Mouse (Mus musculus) kidney, embryonic 14.5 days (tissue): Measurements from ENCODE around the gene Tgfbrap1. TPM values are rescaled to one million over a fixed set of nuclear protein-coding genes. Genes with fewer than 3 reads are reported as not detected.

ENCODE experiments used
- ATAC-seq: fragments of 200-750 bp; cut with Nextera tagmentation; 2 replicates; pipeline ENCODE4 v1.8.0; 2017; ENCODE audit warnings: moderate number of reproducible peaks, mild to moderate bottlenecking, moderate TSS enrichment, moderate library complexity; ENCODE audit not compliant: low FRiP score, low TSS enrichment
- H3K27ac ChIP-seq: fragments of 300-500 bp; sonication (generic); 2 replicates; pipeline ENCODE4 v1.5.1; 2014; ENCODE audit warnings: low read depth, mild to moderate bottlenecking, low read length, moderate library complexity, mixed read lengths
- H3K27me3 ChIP-seq: fragments of 300-500 bp; sonication (generic); 2 replicates; pipeline ENCODE4 v1.6.1; 2014; ENCODE audit warnings: mild to moderate bottlenecking, low read length; ENCODE audit not compliant: control insufficient read depth, insufficient read depth
- H3K36me3 ChIP-seq: fragments of 300-500 bp; sonication (generic); 2 replicates; pipeline ENCODE4 v1.6.1; 2014; ENCODE audit warnings: low read length, mixed read lengths; ENCODE audit not compliant: control insufficient read depth, insufficient read depth
- H3K4me1 ChIP-seq: fragments of 300-500 bp; sonication (generic); 2 replicates; pipeline ENCODE4 v1.6.1; 2014; ENCODE audit warnings: low read length, mixed read lengths; ENCODE audit not compliant: control insufficient read depth, insufficient read depth
- H3K4me2 ChIP-seq: fragments of 300-500 bp; sonication (generic); replicated peaks from 2 replicates; pipeline ENCODE4 v1.6.1; 2014; ENCODE audit warnings: low read depth, mild to moderate bottlenecking, low read length
- H3K4me3 ChIP-seq: fragments of 300-500 bp; sonication (generic); 2 replicates; pipeline ENCODE4 v1.5.1; 2014; ENCODE audit warnings: mild to moderate bottlenecking, low read length
- H3K9ac ChIP-seq: fragments of 300-500 bp; sonication (generic); 2 replicates; pipeline ENCODE4 v1.6.1; 2014; ENCODE audit warnings: low read depth, mild to moderate bottlenecking, low read length, moderate library complexity
- H3K9me3 ChIP-seq: fragments of 300-500 bp; sonication (generic); 2 replicates; pipeline ENCODE4 v1.6.1; 2016; ENCODE audit warnings: low read length; ENCODE audit not compliant: control insufficient read depth
- WGBS: fragments of 180-500 bp; shearing (Covaris S2); extraction: QIAGEN DNeasy Blood & Tissue Kit; methylation state at CpG from one replicate; pipeline ENCODE4 v1.1.7; 2014; 5-methylcytosine and 5-hydroxymethylcytosine counted together
- microRNA-seq: library from miRNA; unstranded; fragments of <30 nt; microRNA quantifications from one replicate; pipeline ENCODE4, GENCODE M21; 2016
- polyA plus RNA-seq: library from polyadenylated mRNA; unstranded; fragments of >200 nt; fragmentation: Nextera tagmentation; extraction: Ambion mirVana; gene quantifications from 2 replicates; pipeline ENCODE4 v1.2.1, GENCODE M21; 2014

The Tgfbrap1 gene
- polyA plus RNA-seq, 1 experiment from 2014 or later: 13.6 TPM

- Histone ChIP-seq H3K4me2 (no peak overlapping the region), H3K27ac (no peak overlapping the region), H3K4me3 (no peak overlapping the region), H3K9me3 (no peaks in the 10 kb centered on the region), H3K27me3 (no peaks in the 10 kb centered on the region), H3K36me3 (no peaks in the 10 kb centered on the region), H3K9ac (no peak overlapping the region), H3K4me1 (no peaks in the 10 kb centered on the region)
- ATAC-seq: no peak
- WGBS: 88% methylated on average over 4 of the region's 4 CpGs
These were observed 88.0 kb downstream of the Tgfbrap1 start for GRCm38 (mm10) chr1:43010461-43010860.

DNA sequence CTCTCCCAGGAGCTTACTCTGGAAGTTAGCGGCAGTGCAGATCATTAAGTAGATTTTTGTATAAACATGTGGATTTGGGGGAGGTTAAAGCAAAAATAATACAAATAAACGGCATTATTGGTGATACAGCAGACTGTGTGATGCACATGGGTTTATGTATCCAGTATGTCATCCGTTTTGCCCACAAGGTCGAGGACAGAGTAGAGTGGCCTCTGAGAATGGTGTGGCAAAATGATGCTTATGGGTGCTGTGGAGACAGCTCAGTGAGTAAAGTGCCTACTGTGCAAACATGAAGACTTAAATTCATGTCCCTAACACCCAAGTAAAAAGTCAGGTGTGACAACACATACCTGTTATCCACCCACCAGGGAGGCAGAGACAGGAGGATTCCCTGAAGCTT lies 91.9 kb downstream of the Tgfbrap1 start:
- no peak overlapping the region for H3K9ac ChIP-seq
- H3K27me3 ChIP-seq: no peaks in the 10 kb centered on the region
- ATAC-seq: no peak
- H3K9me3 ChIP-seq: no peaks in the 10 kb centered on the region
- H3K4me3 ChIP-seq: no peak overlapping the region
- no peak overlapping the region for H3K4me2 ChIP-seq
- H3K36me3 ChIP-seq: no peaks in the 10 kb centered on the region
- H3K4me1 ChIP-seq: no peaks in the 10 kb centered on the region
- H3K27ac ChIP-seq: no peak overlapping the region
- 88% methylated on average over 4 of the region's 4 CpGs for WGBS

GRCm38 (mm10) chr1:43006051-43006514 lies 92.4 kb downstream of the Tgfbrap1 start:
- no peak overlapping the region for H3K4me2 ChIP-seq
- 61% methylated on average over 13 of the region's 13 CpGs for WGBS
- H3K4me1 ChIP-seq: no peaks in the 10 kb centered on the region
- ATAC-seq: peak; percentile 35; the same call in 1 of the 2 replicates
- H3K36me3 ChIP-seq: no peaks in the 10 kb centered on the region
- H3K27ac ChIP-seq: no peak overlapping the region
- H3K27me3 ChIP-seq: no peaks in the 10 kb centered on the region
- no peak overlapping the region for H3K9ac ChIP-seq
- H3K4me3 ChIP-seq: no peak overlapping the region
- no peaks in the 10 kb centered on the region for H3K9me3 ChIP-seq

Small RNA genes within 50 kb of the gene (microRNA-seq; reads per million reads assigned to microRNA genes)
- gene Gm24001: not detected

Other genes with a start within 250 kb of the Tgfbrap1 start
- 62.4 and 78.8 TPM in 2 replicates for gene Mrps9, start 247.4 kb downstream of the Tgfbrap1 start, polyA plus RNA-seq
- gene Gpr45, start 145.8 kb downstream of the Tgfbrap1 start, polyA plus RNA-seq: 18.3 and 20.0 TPM in 2 replicates
- gene AI597479, start 73 bp upstream of the Tgfbrap1 start, polyA plus RNA-seq: 21.0 and 34.1 TPM in 2 replicates
- gene Fhl2, start 98.3 kb upstream of the Tgfbrap1 start, polyA plus RNA-seq: 74.1 and 87.6 TPM in 2 replicates